Mouse (Mus musculus): ENCODE results near the gene Banp.

Banp gene

DNA sequence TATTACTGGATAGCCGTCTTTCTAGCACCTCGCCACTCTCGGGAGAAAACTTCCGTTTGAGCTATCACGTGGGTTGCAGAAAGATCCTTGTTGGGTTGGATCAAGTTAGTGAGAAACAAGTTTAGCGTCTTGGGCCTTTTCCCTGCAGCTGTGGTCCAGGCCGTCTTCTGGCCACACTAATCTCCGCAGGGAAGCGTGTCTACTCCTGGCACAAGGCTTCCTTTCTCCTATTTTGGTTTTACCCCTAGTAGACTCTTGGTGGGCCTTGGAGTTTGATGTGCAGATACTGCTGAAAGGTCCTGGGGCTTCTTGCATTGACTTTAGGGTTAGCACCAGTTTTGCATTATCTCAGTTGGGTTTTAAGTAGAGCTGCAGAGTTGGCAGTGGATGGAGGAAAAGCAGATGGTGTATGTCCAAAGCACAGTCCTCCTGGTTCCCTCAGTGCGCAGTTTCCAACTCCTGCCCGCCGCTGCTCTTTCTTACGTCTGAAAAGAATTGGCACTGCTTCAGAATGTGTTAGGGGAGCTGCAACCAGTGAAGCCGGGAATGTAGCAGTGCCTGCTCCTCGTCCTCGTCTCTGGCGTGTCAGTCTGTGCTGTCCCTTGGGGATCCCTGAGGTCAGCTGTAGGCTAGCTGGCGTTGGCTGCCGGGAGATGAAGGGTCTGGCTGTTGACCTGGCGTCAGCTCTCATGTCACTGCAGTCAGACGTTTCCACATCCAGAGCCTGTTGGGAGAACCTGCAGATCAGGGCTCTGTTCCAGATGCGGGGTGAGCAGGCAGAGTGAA lies 68.7 kb downstream of the Banp start:
- no peak for DNase-seq (ENCODE audit: low spot score in 2 of 2)

DNA sequence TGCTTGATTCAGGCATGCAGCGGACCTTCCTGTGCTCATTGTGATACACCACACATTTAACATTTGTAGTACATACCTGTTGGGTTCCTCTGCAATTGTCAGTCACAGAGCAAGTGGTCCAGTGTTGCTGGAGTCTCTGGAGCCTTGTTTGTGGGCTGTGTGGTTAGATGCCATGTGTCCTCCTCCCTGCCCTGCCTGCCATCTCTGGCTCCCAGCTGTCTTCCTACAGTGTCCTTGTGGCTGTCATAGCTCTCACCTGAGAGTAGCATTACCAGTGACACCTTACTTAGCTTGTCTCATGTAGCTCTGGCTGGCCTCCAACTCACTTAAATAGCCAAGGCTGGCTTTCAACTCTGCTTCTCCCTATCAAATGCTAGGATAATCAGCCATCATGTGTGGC lies 69.6 kb downstream of the Banp start:
- no peak for DNase-seq (ENCODE audit: low spot score in 2 of 2)

DNA sequence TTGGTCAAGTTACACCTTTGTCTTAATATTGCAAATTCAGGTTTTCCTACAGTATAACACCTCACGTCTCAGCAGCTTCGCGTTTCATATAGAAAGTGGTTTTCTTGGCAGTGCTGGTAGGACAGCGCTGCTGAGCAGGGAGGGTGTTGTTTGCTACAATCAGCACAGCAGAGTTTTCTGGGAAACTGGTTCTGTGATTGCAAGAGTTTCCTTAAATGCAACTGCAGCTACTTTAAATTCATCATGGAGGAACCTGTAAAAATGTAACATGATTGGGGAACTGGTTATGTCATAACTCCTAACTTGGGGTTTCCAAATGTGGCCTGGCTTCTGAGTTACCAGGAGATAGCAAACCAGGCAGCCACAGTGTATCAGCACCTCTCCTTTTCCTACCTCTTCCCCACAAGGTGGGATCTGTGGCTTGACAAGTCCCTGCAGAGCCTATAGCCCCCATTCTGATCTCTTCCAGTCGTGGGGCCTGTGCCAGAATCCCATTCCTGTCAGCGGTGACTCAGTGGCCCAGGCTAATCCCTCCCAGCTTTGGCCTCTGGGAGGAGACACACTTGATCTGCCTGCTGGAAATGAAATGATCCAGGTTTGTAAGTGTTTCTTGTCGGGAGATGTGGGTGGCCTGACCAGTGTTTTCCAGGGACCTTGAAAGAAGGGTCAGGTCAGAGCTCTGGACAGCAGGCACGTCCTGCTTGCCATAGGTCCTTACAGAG lies 70.7 kb downstream of the Banp start:
- DNase-seq (ENCODE audit: low spot score in 2 of 2): no peak

DNA sequence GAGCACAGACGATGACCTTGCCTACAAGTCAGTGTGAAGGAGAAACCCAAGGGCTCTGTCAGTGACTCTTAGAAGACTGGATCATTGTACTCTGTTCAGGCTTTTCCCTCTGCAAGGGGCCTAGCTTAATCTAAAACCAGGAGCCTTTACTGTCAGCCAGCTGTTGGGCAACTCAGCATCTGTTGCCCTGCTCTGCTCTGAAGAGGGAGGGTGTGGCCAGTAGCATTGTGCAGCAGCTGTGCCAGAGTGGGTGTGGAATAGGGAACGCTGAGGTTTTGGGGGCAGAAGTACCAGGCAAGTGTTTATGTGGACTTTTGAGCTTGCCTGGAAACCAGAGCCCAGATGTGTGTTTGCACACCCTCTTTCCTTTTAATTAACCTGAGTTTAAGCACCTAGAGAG lies 72.2 kb downstream of the Banp start:
- DNase-seq (ENCODE audit: low spot score in 2 of 2): no peak

DNA sequence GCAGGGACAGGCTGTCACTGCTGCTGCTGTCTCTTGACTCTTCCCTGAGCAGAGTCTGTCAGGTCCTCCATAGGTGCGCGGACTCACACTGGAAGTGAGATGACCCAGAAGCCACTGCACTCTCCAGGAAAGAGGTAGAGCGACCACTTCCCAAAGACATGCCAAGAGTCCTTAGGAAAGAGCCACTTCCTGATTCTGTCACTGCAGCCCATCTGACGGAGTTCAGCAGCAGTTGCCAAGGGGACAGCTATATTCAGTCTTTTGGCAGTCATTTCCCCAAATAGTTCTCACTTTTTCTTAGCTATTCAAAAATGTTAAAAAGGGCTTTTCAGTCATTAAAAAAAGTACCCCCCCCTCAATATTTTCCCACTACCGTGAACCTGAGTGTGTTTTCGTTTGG lies 72.7 kb downstream of the Banp start:
- no peak for DNase-seq (ENCODE audit: low spot score in 2 of 2)

DNA sequence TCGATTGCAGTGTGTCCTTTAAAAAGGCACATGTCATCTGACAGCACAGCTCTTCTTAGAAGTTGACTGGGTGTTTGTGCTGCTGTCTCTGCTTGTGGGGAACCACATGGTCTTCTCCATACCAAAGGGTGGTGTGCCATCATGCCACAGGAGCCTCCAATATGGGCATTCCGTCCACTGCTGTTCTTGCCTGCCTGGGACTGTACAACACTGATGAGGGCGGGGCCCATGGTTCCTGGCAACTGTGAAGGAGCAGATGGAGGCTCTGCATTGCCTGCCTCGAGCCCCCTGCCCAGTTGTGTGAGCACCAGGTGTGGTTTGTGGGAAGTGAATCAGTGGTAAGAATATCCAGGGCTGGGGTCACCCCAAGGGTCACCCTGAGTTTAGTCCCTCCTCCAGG lies 73.2 kb downstream of the Banp start:
- no peak for DNase-seq (ENCODE audit: low spot score in 2 of 2)

DNA sequence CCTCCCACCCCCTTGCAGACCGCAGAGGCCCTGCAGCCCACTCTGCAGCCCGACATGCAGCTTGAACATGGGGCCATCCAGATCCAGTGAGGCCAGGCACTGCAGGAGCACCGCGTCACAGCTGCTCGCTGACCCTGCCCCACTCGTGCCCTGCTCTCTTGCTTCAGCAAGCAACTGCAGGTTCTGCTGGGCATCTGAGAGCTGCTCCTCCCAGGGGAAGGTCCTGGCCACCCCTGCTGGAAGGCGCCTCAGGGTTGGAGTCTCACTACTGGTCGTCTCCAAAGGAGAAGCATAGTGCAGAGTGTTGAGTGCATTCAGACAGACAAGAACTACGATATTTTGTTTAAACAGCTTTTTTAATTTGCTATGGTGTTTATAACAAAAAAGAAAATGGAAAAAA lies 76.0 kb downstream of the Banp start:
- DNase-seq (ENCODE audit: low spot score in 2 of 2): no peak

DNA sequence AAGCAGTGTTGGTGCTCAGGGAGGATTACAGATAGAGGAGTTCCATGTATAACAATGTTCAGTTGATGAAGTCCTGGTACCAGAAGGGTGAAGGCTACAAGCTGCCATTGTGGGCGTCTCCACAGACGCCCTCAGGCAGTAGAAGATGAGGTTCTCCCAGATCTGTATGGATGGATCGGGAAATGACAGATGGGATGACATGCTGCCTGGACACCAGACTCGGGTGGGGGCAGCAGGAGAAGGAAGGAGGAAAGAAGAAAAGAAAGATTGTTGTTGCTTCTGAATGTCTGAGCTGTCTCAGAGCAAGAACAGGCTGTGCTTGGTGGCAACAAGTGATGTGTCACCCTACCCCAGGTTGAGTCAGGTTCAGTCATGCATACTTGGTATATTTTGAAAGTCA lies 78.6 kb downstream of the Banp start:
- DNase-seq (ENCODE audit: low spot score in 2 of 2): no peak

DNA sequence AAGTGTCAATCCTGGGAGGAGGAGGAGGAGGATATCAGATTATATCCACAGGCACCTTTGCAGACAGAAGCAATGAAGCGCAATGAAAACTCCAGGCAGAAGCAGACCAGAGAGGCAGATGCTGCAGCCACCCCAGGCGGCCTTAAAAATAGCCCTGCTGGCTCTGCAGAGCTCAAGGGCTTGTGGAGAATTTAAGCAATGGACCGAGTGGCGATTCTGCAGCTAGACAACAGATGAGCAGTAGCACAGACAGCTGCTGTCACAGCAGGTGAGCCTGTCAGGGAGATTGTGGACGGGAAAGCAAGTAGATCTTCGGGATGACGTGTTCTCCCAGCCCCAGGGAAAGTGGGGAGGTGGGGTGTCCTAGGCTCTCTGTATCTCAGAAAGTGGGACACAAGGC lies 81.4 kb downstream of the Banp start:
- DNase-seq (ENCODE audit: low spot score in 2 of 2): no peak

DNA sequence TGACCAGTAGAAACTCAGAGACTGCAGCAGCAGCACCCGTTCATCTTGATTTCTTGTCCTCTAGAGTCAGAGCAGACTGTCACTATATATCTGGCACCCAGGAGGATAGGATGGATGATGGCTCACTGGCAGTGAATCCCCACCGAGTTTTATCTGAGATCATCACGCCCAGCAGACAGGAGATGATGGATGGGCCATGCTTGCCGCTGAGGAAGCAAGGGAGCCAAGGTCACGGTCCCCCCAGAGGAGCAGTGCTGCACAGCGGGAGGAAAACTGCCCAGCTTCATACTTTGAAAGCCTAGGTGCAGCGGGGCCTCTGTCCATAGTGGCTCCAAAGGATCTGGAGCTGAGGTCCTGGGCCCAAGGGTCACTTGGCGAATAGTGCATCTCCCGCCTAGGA lies 83.2 kb downstream of the Banp start:
- DNase-seq (ENCODE audit: low spot score in 2 of 2): no peak

DNA sequence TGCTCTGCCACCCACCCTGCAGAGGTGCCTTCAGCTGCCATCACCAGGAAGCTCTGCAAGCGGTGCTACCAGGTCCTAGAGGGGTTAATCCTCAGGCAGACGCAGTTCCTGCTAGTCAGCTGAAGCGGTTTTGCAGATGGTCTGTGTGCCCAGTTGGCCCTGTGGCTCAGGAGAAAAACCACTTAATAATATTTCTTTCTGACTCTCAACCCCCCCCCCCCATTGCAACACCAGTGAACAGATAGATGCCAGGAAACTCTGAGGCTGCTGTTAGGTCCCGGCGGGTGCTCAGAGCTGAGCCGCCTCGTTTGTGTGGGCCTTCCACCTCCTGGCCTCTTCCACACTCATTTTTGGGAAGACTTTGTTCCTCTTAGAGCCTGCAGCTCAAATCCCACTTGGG lies 86.0 kb downstream of the Banp start:
- DNase-seq (ENCODE audit: low spot score in 2 of 2): no peak

DNA sequence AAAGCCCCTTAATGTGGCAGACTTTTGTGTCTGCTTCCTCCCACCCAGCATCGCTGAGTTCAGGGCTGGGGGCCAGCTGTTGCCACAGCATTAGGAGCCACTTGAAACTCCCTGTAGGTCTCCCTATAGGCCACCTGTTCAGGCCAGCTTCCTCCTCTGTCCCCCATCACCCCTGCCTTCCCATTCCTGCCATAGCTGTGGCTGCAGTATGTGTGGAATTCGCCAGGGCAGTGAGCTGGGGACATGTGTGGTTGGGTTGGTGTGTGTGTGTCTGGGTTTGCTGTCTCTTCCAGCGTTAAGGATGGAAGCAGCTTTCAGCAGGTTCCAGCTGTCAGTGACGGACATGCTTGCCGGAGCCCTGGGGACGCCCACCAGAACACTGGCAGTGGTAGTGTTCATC lies 86.8 kb downstream of the Banp start:
- no peak for DNase-seq (ENCODE audit: low spot score in 2 of 2)

DNA sequence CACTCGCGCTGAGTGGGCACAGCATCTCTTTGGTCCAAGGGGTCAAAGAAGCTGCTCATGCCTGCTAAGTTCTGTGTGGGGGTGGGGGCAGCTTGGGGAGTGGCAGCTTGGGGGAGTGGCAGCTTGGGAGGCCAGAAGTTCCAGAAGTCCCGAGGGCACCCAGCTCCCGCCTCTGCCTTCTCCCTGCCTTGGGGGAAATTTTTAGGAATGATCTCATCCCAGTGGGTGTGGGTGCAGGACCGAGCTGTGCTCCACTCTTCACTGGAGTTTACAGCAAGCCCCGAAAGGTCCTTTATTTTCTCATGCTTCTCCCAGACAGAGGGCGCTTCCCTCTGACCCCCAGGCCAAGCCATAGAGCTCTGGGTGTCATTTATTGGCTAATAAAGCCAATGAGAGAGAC lies 87.7 kb downstream of the Banp start:
- no peak for DNase-seq (ENCODE audit: low spot score in 2 of 2)

DNA sequence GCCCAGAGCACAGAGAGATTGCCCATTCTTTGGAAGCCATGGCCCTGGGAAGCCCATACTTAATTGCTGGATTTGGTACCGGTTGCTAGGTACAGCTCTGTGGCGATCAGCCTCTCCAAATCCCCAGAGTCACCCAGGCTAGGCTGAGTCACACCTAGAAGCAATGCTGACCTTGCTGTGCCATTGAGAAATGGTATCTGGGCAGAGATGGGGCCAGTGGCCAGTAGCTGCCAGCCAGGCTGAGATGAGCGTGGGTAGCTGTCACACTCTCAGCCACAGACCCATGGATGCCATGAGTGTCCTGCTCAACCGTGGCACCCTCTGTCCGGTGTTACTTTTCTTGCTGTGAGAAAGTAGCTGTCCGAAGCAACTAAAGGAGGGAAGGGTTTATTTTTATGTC lies 88.5 kb downstream of the Banp start:
- no peak for DNase-seq (ENCODE audit: low spot score in 2 of 2)

DNA sequence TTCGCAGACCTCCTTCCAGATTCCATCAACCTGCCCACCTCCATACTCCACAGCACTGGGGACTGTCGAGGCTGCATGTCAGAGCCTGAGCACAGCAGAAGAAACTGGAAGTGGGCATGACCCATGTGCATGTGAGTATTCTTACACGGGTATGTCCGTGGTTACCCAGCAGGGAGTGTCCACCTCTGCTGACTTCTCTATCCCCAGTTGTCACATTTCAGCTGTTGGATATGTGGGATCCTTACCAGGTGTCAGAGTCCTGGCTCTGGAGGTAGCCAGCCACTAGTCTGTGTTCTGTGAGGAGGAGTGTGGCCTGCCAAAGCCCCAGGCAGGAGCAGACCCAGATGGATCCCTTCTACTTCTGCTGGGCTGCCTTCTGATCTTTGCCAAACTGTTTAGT lies 89.9 kb downstream of the Banp start:
- DNase-seq (ENCODE audit: low spot score in 2 of 2): no peak

DNA sequence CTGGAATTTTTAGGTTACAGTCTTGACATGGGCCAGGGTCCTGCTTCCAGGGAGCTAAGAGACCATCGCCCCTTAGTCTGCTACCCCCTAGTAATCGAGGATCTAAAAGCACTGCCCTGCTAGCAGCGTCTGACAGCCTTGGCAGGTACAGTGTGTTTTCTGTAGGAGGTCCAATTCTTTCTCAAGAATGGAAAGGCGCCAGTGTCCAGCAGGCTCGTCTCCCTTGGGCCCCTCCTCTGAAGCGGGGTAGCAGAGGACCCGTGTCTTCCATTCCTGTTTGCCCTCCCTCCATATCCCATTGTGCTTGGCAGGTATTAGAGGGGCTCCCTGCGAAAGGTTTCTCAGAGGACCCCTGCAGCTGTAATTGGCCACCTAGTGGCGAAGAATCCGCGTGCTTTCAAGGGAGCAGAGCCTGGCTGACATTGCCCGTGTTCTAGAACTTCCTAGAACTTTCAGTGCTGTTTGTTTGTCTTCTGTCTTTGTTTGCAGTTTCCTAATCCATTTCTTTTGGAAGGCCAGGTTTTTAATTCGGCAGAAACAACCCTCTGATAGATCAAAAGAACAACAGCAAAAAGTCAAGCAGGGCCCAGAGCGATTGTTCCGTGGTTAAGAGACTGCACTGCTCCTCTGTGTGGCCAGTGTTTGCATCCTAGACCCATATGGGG lies 97.8 kb downstream of the Banp start:
- no peak for DNase-seq (ENCODE audit: low spot score in 2 of 2)

DNA sequence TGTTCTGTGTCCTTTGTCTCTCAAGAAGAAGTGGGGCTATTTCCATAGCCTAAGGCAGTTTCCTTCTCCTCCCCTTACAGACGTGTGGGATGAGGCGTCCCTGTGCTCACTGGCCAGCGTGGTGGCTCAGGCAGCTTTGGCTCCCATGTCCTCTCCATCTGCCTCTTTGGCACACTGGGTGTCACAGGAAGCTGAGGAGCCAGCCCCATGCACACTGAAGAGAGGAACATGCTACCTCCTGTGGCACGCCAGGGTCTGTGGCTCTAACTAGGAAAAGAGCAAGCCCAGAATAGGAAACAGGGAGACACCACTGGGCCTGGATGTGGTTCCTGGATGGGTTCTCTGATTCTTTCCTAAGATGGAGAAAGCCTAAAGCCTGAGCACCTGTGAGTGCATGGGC lies 99.7 kb downstream of the Banp start:
- no peak for DNase-seq (ENCODE audit: low spot score in 2 of 2)

DNA sequence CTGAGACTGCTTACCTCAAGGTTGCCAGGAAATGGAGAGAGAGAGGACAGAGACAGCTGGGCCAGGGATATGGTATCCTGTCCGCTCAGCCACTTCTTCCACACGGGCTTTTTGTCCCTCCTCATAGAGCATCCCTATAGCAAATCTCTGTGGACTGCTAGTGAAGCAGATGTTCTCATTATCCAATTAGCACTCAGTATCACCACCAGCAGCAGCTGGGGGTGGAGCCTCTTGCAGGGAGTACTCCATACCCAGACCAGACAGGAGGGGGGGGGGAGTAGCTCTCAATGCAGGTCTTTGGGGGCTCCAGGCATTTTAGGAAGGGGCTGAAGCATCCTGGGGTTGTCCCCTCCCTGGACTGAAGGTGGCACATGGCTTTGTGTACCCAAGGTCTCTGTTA lies 100.4 kb downstream of the Banp start:
- DNase-seq (ENCODE audit: low spot score in 2 of 2): no peak

DNA sequence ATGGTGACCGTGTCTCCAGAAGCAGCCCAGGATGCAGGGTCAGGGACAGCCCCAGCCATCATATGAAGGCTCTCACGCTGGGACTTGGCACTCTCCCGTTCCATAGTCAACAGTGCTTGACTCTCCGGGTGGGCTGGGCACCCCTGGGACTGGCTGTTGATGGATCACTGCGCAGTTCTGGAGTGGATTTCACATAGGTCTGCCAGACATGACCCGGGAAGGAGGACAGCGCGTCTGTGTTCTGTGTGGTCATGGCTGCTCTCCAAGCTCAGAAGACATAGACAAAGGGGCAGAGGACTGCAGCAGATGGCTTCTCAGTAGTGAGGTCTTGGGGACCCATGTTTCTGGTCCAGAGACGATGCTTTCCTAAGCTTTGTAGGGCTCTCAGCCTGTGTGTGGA lies 101.1 kb downstream of the Banp start:
- DNase-seq (ENCODE audit: low spot score in 2 of 2): no peak

DNA sequence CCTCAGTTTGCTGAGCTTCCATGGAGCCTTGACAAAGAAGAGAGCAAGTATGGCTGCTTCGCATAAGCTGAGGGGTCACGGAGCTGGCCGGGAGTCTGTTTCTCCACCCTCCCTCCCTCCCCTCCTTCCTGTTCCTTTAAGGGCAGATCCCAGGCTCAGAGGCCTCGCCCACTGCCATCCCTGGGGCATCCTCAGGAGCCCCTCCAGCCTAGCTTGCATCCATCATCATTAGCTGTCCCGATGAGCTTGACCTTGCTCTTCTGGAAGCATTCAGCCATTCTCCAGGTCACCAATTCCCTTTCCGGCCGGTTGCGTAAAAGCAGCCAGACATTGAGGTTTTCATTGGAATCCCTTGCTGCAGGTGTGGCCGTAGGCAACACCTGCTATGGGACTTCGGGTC lies 105.8 kb downstream of the Banp start:
- no peak for DNase-seq (ENCODE audit: low spot score in 2 of 2)

DNA sequence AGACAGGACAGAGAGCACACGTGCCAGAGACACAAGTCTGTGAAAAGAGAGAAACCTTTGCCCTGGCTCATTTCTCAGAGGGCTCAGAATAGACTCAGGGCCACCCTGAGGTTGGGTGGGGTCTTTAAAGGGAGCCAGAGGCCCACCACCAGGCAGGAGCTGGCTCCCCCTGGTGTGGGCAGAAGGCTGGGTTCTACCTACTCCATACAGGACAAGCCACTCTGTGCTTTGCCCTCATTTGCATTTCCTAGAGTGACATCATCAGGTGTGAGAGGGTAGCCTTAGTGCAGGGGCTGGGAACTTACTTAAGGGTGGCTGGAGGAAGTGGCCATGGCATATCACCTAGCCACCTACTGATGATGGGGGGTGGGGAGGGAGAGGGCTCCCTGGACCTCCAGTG lies 106.6 kb downstream of the Banp start:
- no peak for DNase-seq (ENCODE audit: low spot score in 2 of 2)

DNA sequence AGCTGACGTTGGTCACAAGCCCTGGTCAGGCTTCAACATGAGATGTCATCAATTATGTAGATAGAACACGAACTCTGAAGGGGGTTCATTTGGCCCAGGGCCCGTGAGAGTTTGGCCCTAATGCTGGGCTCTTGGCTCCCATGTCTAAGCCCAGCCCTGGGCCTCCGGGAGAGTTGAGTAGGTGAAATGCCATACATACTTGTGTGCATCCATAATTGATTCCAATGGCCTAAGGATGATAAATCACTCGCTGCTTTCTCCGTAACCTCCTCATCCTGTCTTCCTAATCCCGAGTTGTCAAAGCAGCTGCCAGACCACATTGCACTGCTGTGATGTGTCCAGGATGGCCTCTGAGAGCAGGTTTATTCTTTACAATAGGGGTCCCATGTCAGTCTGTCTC lies 107.3 kb downstream of the Banp start:
- no peak for DNase-seq (ENCODE audit: low spot score in 2 of 2)

DNA sequence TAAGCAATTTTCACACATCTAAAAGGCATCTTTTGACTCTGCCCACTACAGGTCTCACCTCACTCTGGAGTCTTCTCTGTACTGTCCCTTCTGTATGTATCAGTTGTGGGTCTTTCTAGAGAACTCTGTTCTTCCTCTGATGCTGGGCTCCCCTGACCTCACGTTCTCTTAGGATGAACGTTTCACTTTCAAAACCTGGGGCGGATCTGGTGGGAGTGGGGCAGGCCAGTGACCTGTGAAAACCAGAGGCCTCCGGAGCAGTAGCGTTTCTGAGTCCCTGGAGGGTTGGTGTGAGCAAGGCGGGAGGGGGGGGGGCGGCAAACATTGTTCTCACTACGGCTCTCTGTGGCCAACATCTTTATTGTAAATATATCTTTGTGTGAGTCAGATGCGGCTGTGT lies 109.0 kb downstream of the Banp start:
- DNase-seq (ENCODE audit: low spot score in 2 of 2): no peak

All from urinary bladder, adult 18-20 months (tissue).